Mouse (Mus musculus) adrenal gland, adult 10 weeks (tissue): ENCODE measurements around the gene Cdc14b. TPM values are rescaled to one million over a fixed set of nuclear protein-coding genes. Genes with fewer than 3 reads are reported as not detected.

Source experiments
- polyA plus RNA-seq: library from polyadenylated mRNA; stranded (reverse); fragments of 350-450 nt; fragmentation: Illumina TruSeq; extraction: RNeasy Lipid Tissue Mini Kit (QIAGEN cat#74804); gene quantifications from one replicate; pipeline ENCODE4 v1.2.3, GENCODE M21; 2014; ENCODE audit warnings: low read depth, low replicate concordance

The Cdc14b gene
- polyA plus RNA-seq, result 16.3 TPM

GRCm38 (mm10) chr13:64274879-64275753 is at the start of gene Cdc14b:
Cdc14b (minus strand) TSS chr13:64275290.

GRCm38 (mm10) chr13:64312024-64312915 is 37.2 kb upstream of the Cdc14b start, which contains the start of gene Aaed1:
Aaed1 (minus strand) TSS chr13:64312710.

GRCm38 (mm10) chr13:64161548-64161915 is 113.6 kb downstream of the Cdc14b start, which contains the start of gene Habp4:
Habp4 (plus strand) TSS chr13:64161824.

GRCm38 (mm10) chr13:64153083-64153682 is 121.9 kb downstream of the Cdc14b start, which contains the start of gene Zfp367:
Zfp367 (minus strand) TSS chr13:64153202.

Other genes with a start within 250 kb of the Cdc14b start
- 1.1 TPM for gene Hsd17b3, start 186.1 kb downstream of the Cdc14b start, polyA plus RNA-seq
- gene Slc35d2, start 145.9 kb downstream of the Cdc14b start, polyA plus RNA-seq, result 10.7 TPM
- 70.5 TPM for gene Zfp367, start 122.1 kb downstream of the Cdc14b start, polyA plus RNA-seq
- 19.7 TPM for gene Habp4, start 113.5 kb downstream of the Cdc14b start, polyA plus RNA-seq
- gene Aaed1, start 37.4 kb upstream of the Cdc14b start, polyA plus RNA-seq, result 83.7 TPM
- 201 TPM for gene Ctsl, start 95.6 kb upstream of the Cdc14b start, polyA plus RNA-seq
- 0.47 TPM for gene Cdk20, start 157.0 kb upstream of the Cdc14b start, polyA plus RNA-seq
- not detected for gene Fam240b, start 222.5 kb upstream of the Cdc14b start, polyA plus RNA-seq